Mouse (Mus musculus) midbrain, embryonic 12.5 days (tissue): ENCODE measurements at regions not wholly inside any gene's neighbourhood (a gene's known extent, or its start where the extent isn't known, plus 50 kb on each side); places are given as distances from the start of the nearest gene placed in this dataset.

Experiments
- ATAC-seq: fragments of 200-750 bp; cut with Nextera tagmentation; 2 replicates; pipeline ENCODE4 v1.8.0; 2017; ENCODE audit warnings: low read depth, moderate TSS enrichment, moderate library complexity; ENCODE audit not compliant: low FRiP score
- H3K27ac ChIP-seq: fragments of 300-500 bp; sonication (generic); replicated peaks from 2 replicates; pipeline ENCODE4 v1.5.1; 2016; ENCODE audit warnings: mild to moderate bottlenecking
- H3K27me3 ChIP-seq: fragments of 300-500 bp; sonication (generic); 2 replicates; pipeline ENCODE4 v1.6.1; 2016; ENCODE audit warnings: mild to moderate bottlenecking
- H3K36me3 ChIP-seq: fragments of 300-500 bp; sonication (generic); 2 replicates; pipeline ENCODE4 v1.6.1; 2016
- H3K4me1 ChIP-seq: fragments of 300-500 bp; sonication (generic); 2 replicates; pipeline ENCODE4 v1.6.1; 2016
- H3K4me2 ChIP-seq: fragments of 300-500 bp; sonication (generic); replicated peaks from 2 replicates; pipeline ENCODE4 v1.6.1; 2016; ENCODE audit warnings: mild to moderate bottlenecking, moderate library complexity
- H3K4me3 ChIP-seq: fragments of 300-500 bp; sonication (generic); 2 replicates; pipeline ENCODE4 v1.5.1; 2016; ENCODE audit warnings: mild to moderate bottlenecking
- H3K9ac ChIP-seq: fragments of 300-500 bp; sonication (generic); replicated peaks from 2 replicates; pipeline ENCODE4 v1.6.1; 2016; ENCODE audit warnings: mild to moderate bottlenecking, moderate library complexity
- H3K9me3 ChIP-seq: fragments of 300-500 bp; sonication (generic); 2 replicates; pipeline ENCODE4 v1.6.1; 2016; ENCODE audit warnings: mild to moderate bottlenecking
- WGBS: fragments of 180-500 bp; shearing (Covaris S2); methylation state at CpG from one replicate; pipeline ENCODE4 v1.1.7; 2016; 5-methylcytosine and 5-hydroxymethylcytosine counted together

DNA sequence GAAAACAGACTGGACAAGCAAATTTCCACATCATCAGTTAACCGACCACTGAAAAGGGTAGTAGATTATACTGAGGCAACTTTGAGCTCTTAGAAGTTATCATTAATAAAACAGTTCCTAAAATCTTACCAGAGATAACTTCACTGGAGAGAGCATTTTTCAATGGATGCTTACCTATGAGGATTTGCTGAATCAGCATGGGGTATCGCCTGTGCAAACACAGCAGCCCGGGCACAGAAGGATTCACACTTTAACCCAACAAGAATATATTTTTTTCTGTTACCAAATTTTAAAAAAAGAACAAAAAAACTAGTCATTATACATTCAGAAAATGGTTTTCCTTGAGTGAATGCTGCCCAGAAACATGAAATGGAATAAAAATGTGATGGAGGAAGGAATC lies 2742.0 kb upstream of the 5930422O12Rik start:
- H3K4me3 ChIP-seq: no peak overlapping the region
- H3K36me3 ChIP-seq: no peaks in the 10 kb centered on the region
- no peak overlapping the region for H3K4me2 ChIP-seq
- no peaks in the 10 kb centered on the region for H3K27me3 ChIP-seq
- no peaks in the 10 kb centered on the region for H3K4me1 ChIP-seq
- no peak for ATAC-seq
- H3K9me3 ChIP-seq: no peaks in the 10 kb centered on the region
- no peak overlapping the region for H3K9ac ChIP-seq
- H3K27ac ChIP-seq: no peak overlapping the region
- WGBS: 87% methylated on average over 3 of the region's 3 CpGs

DNA sequence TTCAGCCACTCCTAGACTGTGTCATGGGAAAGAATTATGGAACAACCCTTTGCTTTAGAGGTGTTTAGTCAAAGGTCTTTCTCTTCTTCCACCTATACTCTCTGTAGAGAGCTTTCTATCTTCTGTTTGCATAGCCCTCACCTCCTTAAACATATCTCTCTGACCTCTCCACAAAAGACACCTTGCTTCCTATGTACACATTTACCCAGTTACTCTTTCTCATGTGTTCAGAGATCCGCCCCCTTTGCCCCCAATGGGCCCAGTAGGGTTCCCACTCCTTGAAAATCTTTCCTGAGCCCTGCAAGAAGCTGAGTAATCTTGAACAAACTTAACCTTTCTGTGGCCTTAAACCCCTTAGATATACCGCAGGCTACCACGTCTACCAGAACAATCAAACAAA lies 2734.4 kb upstream of the 5930422O12Rik start:
- Histone ChIP-seq H3K9ac (no peak overlapping the region), H3K27ac (no peak overlapping the region), H3K4me3 (no peak overlapping the region), H3K36me3 (no peaks in the 10 kb centered on the region), H3K27me3 (no peaks in the 10 kb centered on the region), H3K4me2 (no peak overlapping the region), H3K9me3 (no peaks in the 10 kb centered on the region), H3K4me1 (no peaks in the 10 kb centered on the region)
- no peak for ATAC-seq
- 82% methylated on average over 3 of the region's 3 CpGs for WGBS

DNA sequence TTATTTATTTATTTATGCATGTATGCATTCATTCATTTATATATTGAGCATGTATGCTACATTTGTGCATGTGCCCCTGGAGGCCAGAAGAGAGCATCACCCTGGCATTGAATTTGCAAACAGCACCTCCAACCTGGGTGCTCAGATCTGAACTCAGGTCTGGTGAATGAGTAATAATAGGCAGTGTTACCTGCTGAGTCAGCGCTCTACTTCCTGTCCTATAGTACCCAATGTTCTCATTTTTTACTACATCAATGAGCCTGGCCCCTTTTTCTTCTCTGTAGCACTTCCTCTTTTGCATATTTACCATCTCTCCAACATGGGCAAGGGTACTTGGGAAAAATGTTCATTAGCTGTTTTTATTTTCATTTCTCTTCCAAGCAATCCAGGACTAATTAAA lies 2711.9 kb upstream of the 5930422O12Rik start:
- Histone ChIP-seq H3K27me3 (no peaks in the 10 kb centered on the region), H3K9ac (no peak overlapping the region), H3K27ac (no peak overlapping the region), H3K4me3 (no peak overlapping the region), H3K36me3 (no peaks in the 10 kb centered on the region), H3K4me2 (no peak overlapping the region), H3K9me3 (no peaks in the 10 kb centered on the region), H3K4me1 (no peaks in the 10 kb centered on the region)
- WGBS: 94% methylated on average over 1 of the region's 1 CpGs
- ATAC-seq: no peak

DNA sequence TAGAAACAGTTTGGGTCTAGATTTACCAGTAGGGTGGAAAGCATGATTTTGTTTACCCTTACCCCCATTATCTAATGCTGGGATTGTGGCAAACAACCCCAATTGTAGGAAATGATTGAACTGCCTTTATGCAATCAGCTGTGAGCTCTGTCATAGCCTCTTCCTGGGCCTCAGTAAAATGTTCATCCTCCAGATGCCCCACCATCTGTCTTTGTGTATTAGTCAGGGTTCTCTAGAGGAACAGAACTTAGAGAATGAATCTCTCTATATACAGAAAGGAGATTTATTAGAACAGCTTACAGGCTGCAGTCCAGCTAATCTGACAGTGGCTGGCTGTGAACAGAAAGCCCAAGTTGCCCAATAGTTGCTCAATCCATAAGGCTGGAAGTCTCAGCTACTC lies 2698.1 kb upstream of the 5930422O12Rik start:
- Histone ChIP-seq H3K9ac (no peak overlapping the region), H3K4me3 (no peak overlapping the region), H3K4me2 (no peak overlapping the region), H3K27ac (no peak overlapping the region), H3K36me3 (no peaks in the 10 kb centered on the region), H3K4me1 (peaks cover 3% of the 10 kb centered on the region; the same call in 1 of the 2 replicates), H3K27me3 (no peaks in the 10 kb centered on the region), H3K9me3 (no peaks in the 10 kb centered on the region)
- no peak for ATAC-seq

DNA sequence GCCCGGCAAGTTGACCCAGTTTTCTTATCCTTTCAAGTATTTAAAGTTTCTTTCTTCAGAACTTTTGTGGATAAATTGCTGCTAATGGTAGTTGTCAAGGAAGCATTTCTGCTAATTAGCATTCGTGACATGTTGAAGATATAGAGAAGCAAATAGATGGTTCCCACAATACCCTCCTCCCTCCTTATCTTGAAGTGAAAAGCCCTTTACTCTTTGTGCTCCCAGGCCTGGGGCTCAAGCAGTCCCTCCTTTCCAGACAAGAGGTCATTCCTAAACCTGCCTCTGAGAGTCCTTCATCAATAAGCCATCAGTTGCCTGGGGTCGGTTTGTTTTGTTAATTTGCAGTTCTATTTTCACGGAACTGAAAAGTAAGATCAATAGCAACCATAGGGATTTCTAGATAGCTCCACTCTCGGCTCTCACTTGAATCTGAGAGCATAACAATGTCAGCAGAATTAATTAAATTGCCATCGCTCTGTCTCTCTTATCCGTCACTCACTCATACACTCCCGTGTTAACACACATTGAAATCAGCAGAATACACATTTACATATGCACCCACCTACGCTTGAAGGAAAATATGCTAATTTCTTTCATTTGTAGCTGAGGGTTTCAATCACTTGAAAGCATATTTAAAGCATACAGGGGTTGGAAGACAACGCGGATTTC lies 2695.8 kb upstream of the 5930422O12Rik start:
- Histone ChIP-seq H3K36me3 (no peaks in the 10 kb centered on the region), H3K4me3 (no peak overlapping the region), H3K9me3 (no peaks in the 10 kb centered on the region), H3K9ac (no peak overlapping the region), H3K4me1 (peaks cover 3% of the 10 kb centered on the region; the same call in 1 of the 2 replicates), H3K27ac (no peak overlapping the region), H3K27me3 (no peaks in the 10 kb centered on the region), H3K4me2 (no peak overlapping the region)
- WGBS: 51% methylated on average over 11 of the region's 11 CpGs
- ATAC-seq: peak; percentile 73

DNA sequence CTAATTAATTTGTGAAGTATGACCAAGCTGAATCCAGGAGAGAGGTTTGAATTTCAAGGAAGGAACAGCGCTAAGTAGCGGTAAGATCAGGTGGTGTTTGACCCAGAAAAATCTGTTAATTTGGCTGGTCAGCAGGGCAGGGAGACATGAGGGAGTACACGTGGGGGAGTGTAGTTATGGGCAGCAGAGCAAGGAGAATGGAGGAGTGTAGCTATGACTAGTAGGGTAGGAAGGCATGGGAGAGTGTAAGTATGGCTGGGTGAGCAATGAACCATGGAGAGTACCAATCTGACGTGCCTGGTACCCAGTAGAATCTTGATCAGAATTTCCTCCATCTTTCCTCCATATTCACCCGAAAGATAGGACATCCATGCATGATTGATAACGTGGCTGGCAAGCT lies 2695.1 kb upstream of the 5930422O12Rik start:
- H3K36me3 ChIP-seq: no peaks in the 10 kb centered on the region
- peaks cover 3% of the 10 kb centered on the region; the same call in 1 of the 2 replicates for H3K4me1 ChIP-seq
- no peaks in the 10 kb centered on the region for H3K9me3 ChIP-seq
- WGBS: 83% methylated on average over 6 of the region's 6 CpGs
- peak; percentile 28; the same call in 1 of the 2 replicates for ATAC-seq
- H3K27me3 ChIP-seq: no peaks in the 10 kb centered on the region
- no peak overlapping the region for H3K9ac ChIP-seq
- H3K4me2 ChIP-seq: no peak overlapping the region
- no peak overlapping the region for H3K27ac ChIP-seq
- no peak overlapping the region for H3K4me3 ChIP-seq

GRCm38 (mm10) chr8:30735338-30735737 lies 2693.2 kb upstream of the 5930422O12Rik start:
- Histone ChIP-seq H3K27ac (no peak overlapping the region), H3K36me3 (no peaks in the 10 kb centered on the region), H3K4me1 (peaks cover 3% of the 10 kb centered on the region; the same call in 1 of the 2 replicates), H3K9ac (no peak overlapping the region), H3K4me2 (no peak overlapping the region), H3K27me3 (no peaks in the 10 kb centered on the region), H3K4me3 (no peak overlapping the region), H3K9me3 (no peaks in the 10 kb centered on the region)
- 79% methylated on average over 5 of the region's 5 CpGs for WGBS
- ATAC-seq: no peak

DNA sequence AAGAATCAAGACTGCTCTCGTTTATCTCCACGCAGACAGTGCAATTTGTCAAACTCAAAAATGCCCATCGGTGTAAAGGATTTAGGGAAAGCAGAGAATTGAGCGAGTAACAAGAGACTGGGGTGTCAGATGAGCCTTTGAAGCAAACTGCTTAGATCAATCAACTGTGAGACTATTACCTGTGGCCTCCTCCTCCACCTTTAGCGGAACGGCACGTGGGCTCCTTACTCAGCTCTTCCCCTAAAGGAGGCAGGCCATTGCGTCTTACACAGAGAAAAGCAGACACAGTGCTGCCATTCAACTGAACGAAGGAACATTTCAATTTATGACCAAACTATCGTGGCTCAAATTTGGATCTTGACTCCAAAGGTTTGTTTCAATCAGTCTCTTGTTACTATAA lies 2692.8 kb upstream of the 5930422O12Rik start:
- Histone ChIP-seq H3K9me3 (no peaks in the 10 kb centered on the region), H3K9ac (no peak overlapping the region), H3K4me3 (no peak overlapping the region), H3K36me3 (no peaks in the 10 kb centered on the region), H3K27ac (no peak overlapping the region), H3K27me3 (no peaks in the 10 kb centered on the region), H3K4me2 (no peak overlapping the region), H3K4me1 (peaks cover 3% of the 10 kb centered on the region; the same call in 1 of the 2 replicates)
- WGBS: 88% methylated on average over 10 of the region's 10 CpGs
- ATAC-seq: no peak

DNA sequence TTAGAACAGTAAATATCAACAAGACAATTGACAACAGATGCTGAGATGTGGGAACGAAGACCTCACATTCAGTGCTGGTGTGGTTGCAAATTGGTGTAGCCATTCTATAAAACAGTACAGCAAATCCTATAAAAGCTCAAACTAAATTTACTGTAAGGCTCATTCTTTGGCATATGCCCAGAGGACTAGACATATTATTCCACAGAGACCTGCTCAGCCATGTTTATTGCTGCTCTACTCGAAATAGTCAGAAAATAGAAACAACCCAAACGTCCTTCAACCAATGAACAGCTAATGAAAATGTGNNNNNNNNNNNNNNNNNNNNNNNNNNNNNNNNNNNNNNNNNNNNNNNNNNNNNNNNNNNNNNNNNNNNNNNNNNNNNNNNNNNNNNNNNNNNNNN lies 2681.6 kb upstream of the 5930422O12Rik start:
- Histone ChIP-seq H3K36me3 (no peaks in the 10 kb centered on the region), H3K27ac (no peak overlapping the region), H3K9ac (no peak overlapping the region), H3K4me3 (no peak overlapping the region), H3K27me3 (no peaks in the 10 kb centered on the region), H3K4me1 (no peaks in the 10 kb centered on the region), H3K9me3 (no peaks in the 10 kb centered on the region), H3K4me2 (no peak overlapping the region)
- 88% methylated on average over 3 of the region's 3 CpGs for WGBS
- ATAC-seq: no peak
